Mouse (Mus musculus) heart, embryonic 14.5 days (tissue): ENCODE measurements around the gene Abt1. TPM values are rescaled to one million over a fixed set of nuclear protein-coding genes. Genes with fewer than 3 reads are reported as not detected.

Experiments used
- ATAC-seq: fragments of 200-750 bp; cut with Nextera tagmentation; 2 replicates; pipeline ENCODE4 v1.8.0; 2017; ENCODE audit warnings: low read depth, moderate TSS enrichment; ENCODE audit not compliant: insufficient number of reproducible peaks, insufficient read depth, low FRiP score
- H3K27ac ChIP-seq, 2 experiments: fragments of 200-500 bp in 1 of 2; fragments of 300-500 bp in 1 of 2; sonication (generic) in 1 of 2; replicated peaks in 1 of 2; 2 replicates each; pipeline ENCODE4 v1.5.1; 2012 to 2014; ENCODE audit warnings: low read depth in 2 of 2, low read length in 2 of 2, control low read depth in 1 of 2, mild to moderate bottlenecking in 1 of 2, mixed read lengths in 1 of 2; ENCODE audit not compliant: control insufficient read depth in 1 of 2, insufficient read depth in 1 of 2
- H3K27me3 ChIP-seq: fragments of 300-500 bp; sonication (generic); 2 replicates; pipeline ENCODE4 v1.6.1; 2014; ENCODE audit warnings: mild to moderate bottlenecking, low read length, control low read depth; ENCODE audit not compliant: control insufficient read depth, insufficient read depth
- H3K36me3 ChIP-seq: fragments of 300-500 bp; sonication (generic); 2 replicates; pipeline ENCODE4 v1.6.1; 2014; ENCODE audit warnings: mild to moderate bottlenecking, control low read depth, low read length, mixed read lengths; ENCODE audit not compliant: control insufficient read depth, insufficient read depth
- H3K4me1 ChIP-seq, 2 experiments: fragments of 200-500 bp in 1 of 2; fragments of 300-500 bp in 1 of 2; sonication (generic) in 1 of 2; 2 replicates each; pipeline ENCODE4 v1.6.1; 2012 to 2014; ENCODE audit warnings: low read length in 2 of 2, control low read depth in 1 of 2, mixed read lengths in 1 of 2; ENCODE audit not compliant: control insufficient read depth in 2 of 2, insufficient read depth in 2 of 2
- H3K4me2 ChIP-seq: fragments of 300-500 bp; sonication (generic); 2 replicates; pipeline ENCODE4 v1.6.1; 2014; ENCODE audit warnings: mild to moderate bottlenecking, low read length
- H3K4me3 ChIP-seq, 2 experiments: fragments of 200-500 bp in 1 of 2; fragments of 300-500 bp in 1 of 2; sonication (generic) in 1 of 2; 2 replicates each; pipeline ENCODE4 v1.5.1; 2012 to 2014; ENCODE audit warnings: low read length in 2 of 2, mild to moderate bottlenecking in 2 of 2, control low read depth in 1 of 2, low read depth in 1 of 2, moderate library complexity in 1 of 2; ENCODE audit not compliant: control insufficient read depth in 1 of 2, insufficient read depth in 1 of 2
- H3K9ac ChIP-seq: fragments of 300-500 bp; sonication (generic); 2 replicates; pipeline ENCODE4 v1.6.1; 2014; ENCODE audit warnings: mild to moderate bottlenecking, low read length
- H3K9me3 ChIP-seq: fragments of 300-500 bp; sonication (generic); 2 replicates; pipeline ENCODE4 v1.6.1; 2016; ENCODE audit warnings: low read length, control low read depth; ENCODE audit not compliant: control insufficient read depth
- WGBS: fragments of 180-500 bp; shearing (Covaris S2); extraction: QIAGEN DNeasy Blood & Tissue Kit; methylation state at CpG from one replicate; pipeline ENCODE4 v1.1.7; 2014; 5-methylcytosine and 5-hydroxymethylcytosine counted together
- polyA plus RNA-seq: library from polyadenylated mRNA; unstranded; fragments of >200 nt; fragmentation: Nextera tagmentation; extraction: Ambion mirVana; gene quantifications from 2 replicates; pipeline ENCODE4 v1.2.1, GENCODE M21; 2014

The Abt1 gene
- polyA plus RNA-seq, 1 experiment from 2014 or later = 9.1 TPM

DNA sequence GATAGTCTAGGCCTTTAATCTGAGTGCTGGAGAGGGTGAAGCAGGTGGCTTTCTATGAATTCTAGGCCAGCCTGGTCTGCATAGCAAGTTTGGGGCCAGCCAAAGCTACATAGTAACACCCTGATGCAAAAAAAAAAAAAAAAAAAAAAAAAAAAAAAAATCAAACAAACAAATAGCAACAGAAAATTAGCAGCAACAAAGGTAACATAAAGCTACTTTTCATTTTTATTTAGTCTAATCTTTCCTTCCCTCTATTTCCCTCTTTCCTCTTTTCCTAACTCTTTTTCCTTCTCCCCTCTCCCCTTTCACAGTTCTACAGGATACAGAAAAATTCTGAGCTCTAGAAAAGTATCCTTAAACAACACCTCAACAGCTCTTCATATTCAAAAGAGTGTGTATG, 39.0 kb upstream of the Abt1 start:
- H3K27me3 ChIP-seq = 0 out of 2 replicates have a peak, but pooled peaks cover 4% of the 10 kb centered on the region
- no peak for ATAC-seq
- H3K27ac ChIP-seq = no peak overlapping the region
- H3K4me3 ChIP-seq = no peak overlapping the region
- H3K9me3 ChIP-seq = no peaks in the 10 kb centered on the region
- H3K36me3 ChIP-seq = no peaks in the 10 kb centered on the region
- H3K4me1 ChIP-seq = peaks cover 11 to 21% of the 10 kb centered on the region in 2 experiments
- H3K4me2 ChIP-seq = no peak overlapping the region
- H3K9ac ChIP-seq = no peak overlapping the region

DNA sequence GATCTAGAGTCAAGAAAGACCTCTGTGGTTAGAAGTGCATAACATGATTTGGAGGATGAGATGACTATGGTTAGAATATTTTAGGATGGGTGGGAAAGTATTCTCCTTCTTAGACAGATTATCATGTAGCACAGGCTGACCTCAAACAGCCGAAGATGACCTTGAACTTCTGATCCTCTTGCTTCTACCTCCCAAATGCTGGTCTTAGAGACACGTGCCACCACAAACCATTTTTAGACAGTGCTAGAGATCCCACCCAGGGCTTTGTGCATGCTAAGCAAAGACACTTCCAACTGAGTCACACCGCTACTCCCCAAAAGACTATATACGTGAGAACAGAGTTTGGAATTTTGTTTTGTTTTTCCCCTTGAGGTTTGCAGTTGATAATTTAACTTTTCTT, 38.4 kb upstream of the Abt1 start:
- H3K36me3 ChIP-seq = no peaks in the 10 kb centered on the region
- no peaks in the 10 kb centered on the region for H3K9me3 ChIP-seq
- H3K27me3 ChIP-seq = 0 out of 2 replicates have a peak, but pooled peaks cover 4% of the 10 kb centered on the region
- H3K9ac ChIP-seq = no peak overlapping the region
- no peak overlapping the region for H3K4me2 ChIP-seq
- no peak for ATAC-seq
- WGBS = 76% methylated on average over 4 of the region's 4 CpGs
- peaks cover 11 to 21% of the 10 kb centered on the region in 2 experiments for H3K4me1 ChIP-seq
- no peak overlapping the region for H3K4me3 ChIP-seq
- H3K27ac ChIP-seq = no peak overlapping the region

DNA sequence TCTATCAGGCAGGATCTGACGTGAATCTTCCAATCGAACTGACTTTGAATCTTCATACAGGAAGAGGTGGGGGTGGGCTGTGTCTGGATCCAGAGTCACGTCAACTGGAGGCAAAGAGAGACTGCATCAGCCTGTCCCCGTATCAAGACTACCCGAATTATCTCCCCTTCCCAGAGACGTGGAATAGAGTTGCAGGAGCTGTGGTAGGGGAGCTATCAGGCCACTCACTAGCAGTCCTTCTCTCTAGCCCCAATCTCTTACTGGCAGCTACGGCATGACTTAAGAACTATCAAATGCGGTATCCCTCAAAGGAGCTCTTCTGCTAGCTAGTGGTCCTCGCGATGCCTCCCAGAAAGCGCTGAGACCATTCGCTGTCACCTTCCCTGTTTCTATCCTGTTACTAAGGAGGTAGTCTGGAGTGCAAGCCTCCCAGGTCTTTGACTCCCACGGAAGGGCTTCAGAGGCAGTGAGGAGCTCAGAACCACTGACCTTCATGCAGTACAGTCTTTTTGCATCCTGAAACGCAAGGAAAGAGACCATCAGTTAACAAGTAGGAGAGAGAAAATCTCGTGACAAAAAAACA, 35.7 kb upstream of the Abt1 start:
- ATAC-seq = no peak
- Histone ChIP-seq H3K9ac (0 out of 2 replicates have a peak overlapping the region, but pooled peaks have one; percentile 30), H3K9me3 (no peaks in the 10 kb centered on the region), H3K4me2 (peak overlapping the region; percentile 47), H3K36me3 (no peaks in the 10 kb centered on the region), H3K4me3 (0 out of 4 replicates have a peak overlapping the region, but pooled peaks of 1 of the 2 experiments have one; percentile 6), H3K27ac (no peak overlapping the region), H3K27me3 (0 out of 2 replicates have a peak, but pooled peaks cover 4% of the 10 kb centered on the region), H3K4me1 (peaks cover 5 to 8% of the 10 kb centered on the region in 2 experiments; a peak in 2 of 4 replicates)
- WGBS = 17% methylated on average over 15 of the region's 15 CpGs

DNA sequence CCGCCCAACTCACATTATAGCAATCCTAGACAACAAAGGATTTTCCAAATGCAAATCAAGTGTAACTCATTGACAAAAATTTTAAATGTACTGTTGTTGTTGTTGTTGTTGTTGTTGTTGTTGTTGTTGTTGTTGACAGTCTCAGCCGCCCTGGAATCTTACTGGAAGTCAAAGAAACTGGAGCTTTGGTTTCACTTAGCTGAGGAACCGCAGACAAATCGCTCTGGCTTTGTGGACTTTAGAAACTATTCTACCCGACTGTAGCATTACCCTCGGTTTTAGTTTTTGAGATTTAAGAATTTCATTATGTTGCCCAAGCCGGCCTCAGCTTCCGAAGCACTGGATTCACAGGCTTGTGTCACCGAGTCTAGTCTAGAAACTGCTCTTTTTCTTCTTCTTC, 30.3 kb upstream of the Abt1 start:
- Histone ChIP-seq H3K9me3 (no peaks in the 10 kb centered on the region), H3K4me1 (peaks cover 1 to 2% of the 10 kb centered on the region in 2 experiments; a peak in 3 of 4 replicates), H3K36me3 (no peaks in the 10 kb centered on the region), H3K27me3 (0 out of 2 replicates have a peak, but pooled peaks cover 4% of the 10 kb centered on the region), H3K9ac (peak overlapping the region; percentile 81), H3K4me3 (peak overlapping the region; percentile 77 to 96), H3K27ac (peak overlapping the region; percentile 85 to 94), H3K4me2 (peak overlapping the region; percentile 73)
- no peak for ATAC-seq
- 2% methylated on average over 9 of the region's 9 CpGs for WGBS

DNA sequence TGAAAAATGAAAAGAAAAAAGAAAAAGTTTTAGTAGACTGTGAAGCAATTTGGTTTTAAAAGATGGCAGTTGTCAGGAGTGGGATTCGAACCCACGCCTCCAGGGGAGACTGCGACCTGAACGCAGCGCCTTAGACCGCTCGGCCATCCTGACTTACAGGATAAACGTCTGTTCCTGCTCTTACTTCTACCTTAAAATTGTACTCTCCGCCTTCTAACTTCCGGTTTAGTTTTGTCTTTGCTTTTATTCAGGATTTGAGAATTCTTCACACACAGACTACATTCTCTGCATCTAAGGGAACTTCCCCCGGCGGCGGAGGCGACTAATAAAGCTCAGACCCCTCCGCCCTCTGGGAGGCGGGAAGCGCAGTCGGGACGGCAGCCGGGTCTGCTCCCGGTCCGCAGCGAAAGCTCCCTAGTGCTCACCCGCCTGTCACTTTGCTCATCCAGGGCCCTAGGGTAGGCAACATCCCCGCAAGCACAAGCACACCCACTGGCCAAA, 29.7 kb upstream of the Abt1 start:
- H3K4me3 ChIP-seq = peak overlapping the region; percentile 77 to 96
- H3K27ac ChIP-seq = peak overlapping the region; percentile 85 to 94
- peak; percentile 78 for ATAC-seq
- peak overlapping the region; percentile 81 for H3K9ac ChIP-seq
- H3K36me3 ChIP-seq = no peaks in the 10 kb centered on the region
- peak overlapping the region; percentile 73 for H3K4me2 ChIP-seq
- H3K9me3 ChIP-seq = no peaks in the 10 kb centered on the region
- H3K27me3 ChIP-seq = 0 out of 2 replicates have a peak, but pooled peaks cover 1% of the 10 kb centered on the region
- under 1% methylated on average over 25 of the region's 25 CpGs for WGBS
- H3K4me1 ChIP-seq = peaks cover 0 to 2% of the 10 kb centered on the region in 2 experiments; a peak in 1 of 4 replicates

DNA sequence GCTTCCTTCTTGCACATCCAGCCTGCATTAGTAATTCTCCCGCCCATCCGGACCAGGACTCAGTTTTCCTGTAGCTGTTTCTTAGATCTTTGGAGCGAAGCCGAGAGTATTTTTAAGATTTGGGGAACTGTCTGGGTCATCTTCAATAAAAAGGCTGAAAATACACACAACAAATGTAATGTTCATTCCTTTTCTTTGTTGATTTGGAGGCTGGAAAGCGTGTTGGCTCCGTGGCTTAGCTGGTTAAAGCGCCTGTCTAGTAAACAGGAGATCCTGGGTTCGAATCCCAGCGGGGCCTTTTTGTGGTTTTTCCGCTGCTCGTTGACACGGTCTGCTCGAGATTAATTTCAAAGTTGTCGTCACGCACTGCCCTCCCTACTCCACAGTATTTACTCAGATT, 26.7 kb upstream of the Abt1 start:
- Histone ChIP-seq H3K9me3 (no peaks in the 10 kb centered on the region), H3K4me1 (peaks cover 0 to 2% of the 10 kb centered on the region in 2 experiments; a peak in 1 of 4 replicates), H3K4me3 (peak overlapping the region; percentile 59 to 64), H3K36me3 (no peaks in the 10 kb centered on the region), H3K27me3 (no peaks in the 10 kb centered on the region), H3K27ac (peak overlapping the region; percentile 45 to 46; a peak in 2 of 4 replicates), H3K4me2 (peak overlapping the region; percentile 76), H3K9ac (peak overlapping the region; percentile 71)
- under 1% methylated on average over 15 of the region's 15 CpGs for WGBS
- ATAC-seq = no peak

DNA sequence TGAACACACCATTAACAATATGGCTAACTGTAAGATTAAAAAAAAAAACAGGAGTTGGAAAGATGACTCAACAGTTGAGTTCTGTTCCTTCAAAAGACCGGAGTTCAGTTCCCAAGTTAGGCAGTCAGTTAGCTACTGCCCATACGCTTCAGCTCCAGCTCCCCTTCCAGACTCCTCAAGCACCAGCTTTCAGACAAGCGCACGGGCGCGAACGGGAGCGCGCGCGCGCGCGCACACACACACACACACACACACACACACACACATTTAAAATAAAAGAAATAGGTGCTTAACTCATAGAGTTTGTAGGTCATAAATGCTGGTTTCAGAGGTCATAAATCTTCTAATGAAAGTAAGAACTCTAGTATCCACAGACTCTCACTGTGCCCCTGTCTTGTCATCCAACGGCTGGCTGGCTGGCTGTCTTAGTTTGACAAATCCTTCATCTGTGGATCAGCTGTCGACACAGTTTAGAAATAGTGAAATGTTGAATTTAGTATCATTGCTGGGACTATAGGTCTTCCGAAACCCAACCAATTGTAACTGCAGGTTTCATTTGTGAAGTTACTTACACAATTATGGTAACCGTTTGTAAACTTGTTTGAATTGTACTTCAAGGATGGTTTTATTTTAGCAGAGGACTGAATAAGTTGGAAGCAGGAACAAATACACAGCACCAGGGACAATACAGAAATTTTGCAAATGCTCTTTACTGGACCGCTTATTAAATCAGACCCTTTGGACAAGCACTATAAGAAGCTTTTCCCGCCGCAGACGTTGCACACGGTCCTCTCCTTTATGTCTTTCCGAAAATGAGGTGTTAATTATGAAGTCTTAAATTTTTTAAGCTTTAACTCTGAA, 25.8 kb upstream of the Abt1 start:
- Histone ChIP-seq H3K27me3 (no peaks in the 10 kb centered on the region), H3K27ac (peak overlapping the region; percentile 64 to 65), H3K4me2 (peak overlapping the region; percentile 76), H3K4me3 (peak overlapping the region; percentile 53 to 59), H3K9me3 (no peaks in the 10 kb centered on the region), H3K9ac (peak overlapping the region; percentile 71), H3K4me1 (peaks cover 0 to 7% of the 10 kb centered on the region in 2 experiments; a peak in 2 of 4 replicates), H3K36me3 (no peaks in the 10 kb centered on the region)
- no peak for ATAC-seq
- under 1% methylated on average over 24 of the region's 24 CpGs for WGBS
